Mouse (Mus musculus) thymus, adult 2 months (tissue): Measurements from ENCODE around the gene Wdcp. TPM values are rescaled to one million over a fixed set of nuclear protein-coding genes. Genes with fewer than 3 reads are reported as not detected.
"Not testable (repeated sequence)": the region's sequence is repeated elsewhere in the genome, so short reads cannot be mapped to it uniquely, and the experiment has no call there.

ENCODE experiments used
- DNase-seq: peaks from one replicate; pipeline ENCODE4 v3.0.0; 2021
- H3K27ac ChIP-seq: fragments of 200-500 bp; 2 replicates; pipeline ENCODE4 v1.5.1; 2012; ENCODE audit warnings: low read length, control low read depth; ENCODE audit not compliant: control insufficient read depth, insufficient read depth
- H3K27me3 ChIP-seq: fragments of 200-500 bp; 2 replicates; pipeline ENCODE4 v1.6.1; 2012; ENCODE audit warnings: mild to moderate bottlenecking, low read length, moderate library complexity, mixed read lengths; ENCODE audit not compliant: control insufficient read depth, insufficient read depth
- H3K36me3 ChIP-seq: fragments of 200-500 bp; 2 replicates; pipeline ENCODE4 v1.6.1; 2012; ENCODE audit warnings: mild to moderate bottlenecking, low read length, moderate library complexity; ENCODE audit not compliant: control insufficient read depth, insufficient read depth
- H3K4me1 ChIP-seq: fragments of 200-500 bp; replicated peaks from 2 replicates; pipeline ENCODE4 v1.6.1; 2012; ENCODE audit warnings: low read length; ENCODE audit not compliant: control insufficient read depth, insufficient read depth
- H3K4me3 ChIP-seq: fragments of 200-500 bp; 2 replicates; pipeline ENCODE4 v1.5.1; 2012; ENCODE audit warnings: mild to moderate bottlenecking, low read length, control low read depth, moderate library complexity; ENCODE audit not compliant: control insufficient read depth, insufficient read depth
- CTCF ChIP-seq: fragments of 200-500 bp; IDR thresholded peaks from 2 replicates; pipeline ENCODE4 v1.5.1; 2012; ENCODE audit warnings: mild to moderate bottlenecking, control low read depth, low read length, moderate library complexity, borderline replicate concordance; ENCODE audit not compliant: control insufficient read depth, poor library complexity, insufficient read depth; ENCODE audit errors: extremely low read depth
- POLR2A ChIP-seq: fragments of 200-500 bp; IDR thresholded peaks from 2 replicates; pipeline ENCODE4 v1.6.1; 2012; ENCODE audit warnings: mild to moderate bottlenecking, low read length, control low read depth, moderate library complexity; ENCODE audit not compliant: control insufficient read depth, poor library complexity, insufficient read depth; ENCODE audit errors: extremely low read depth
- WGBS: fragments of 180-500 bp; shearing (Covaris S2); methylation state at CpG from one replicate; pipeline ENCODE4 v1.1.7; 2018; 5-methylcytosine and 5-hydroxymethylcytosine counted together
- polyA plus RNA-seq: library from polyadenylated mRNA; depleted of rRNA; stranded (reverse); fragments of >200 nt; gene quantifications from 2 replicates; pipeline ENCODE4 v1.2.3, GENCODE M21; 2012

Wdcp gene
- polyA plus RNA-seq, 1 experiment, result 9.8 TPM

DNA sequence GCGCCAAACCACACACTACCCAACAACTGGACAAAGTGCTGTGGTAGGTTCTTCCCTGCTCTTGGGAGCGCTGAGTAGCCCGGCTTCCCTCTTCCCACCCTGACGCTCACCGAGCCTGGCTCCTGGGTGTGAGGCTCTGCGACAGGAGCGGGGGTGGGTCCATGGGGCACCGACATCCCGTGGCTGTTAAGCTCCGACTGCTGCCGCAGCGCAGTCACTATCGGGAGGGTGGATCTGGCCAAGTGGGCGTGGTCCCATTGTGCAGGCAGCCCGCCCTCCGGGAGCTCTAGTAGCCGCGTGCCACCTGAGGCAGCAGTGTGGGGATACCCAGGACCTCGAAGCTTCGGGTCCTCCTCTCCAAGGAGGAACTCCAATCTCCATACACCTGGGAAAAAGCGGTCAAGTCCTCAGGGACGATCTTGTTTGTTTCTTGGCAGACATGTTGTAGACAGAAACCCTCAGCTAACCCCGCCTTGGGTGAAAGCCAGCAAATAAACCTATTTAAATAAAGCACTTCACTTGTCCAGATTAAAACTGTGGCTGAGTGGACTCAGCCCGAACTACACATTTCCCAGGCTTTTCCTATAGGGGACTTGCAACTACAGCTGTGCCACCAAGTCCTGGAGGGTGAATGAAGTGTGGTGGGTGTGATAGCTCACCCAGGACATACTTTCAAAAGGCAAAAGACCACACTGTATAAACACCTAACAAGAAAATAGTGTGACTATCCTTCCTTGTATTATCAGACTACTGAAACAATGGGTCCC is 31.2 kb downstream of the Wdcp start, which contains the start of gene Mfsd2b:
Gene Mfsd2b, minus strand, starts transcription at position 199 of the 767 bp plus-strand sequence.
- Histone ChIP-seq H3K36me3 (peaks cover 3% of the 10 kb centered on the region), H3K4me3 (no peak within 1 kb of the TSS), H3K27me3 (no peaks in the 10 kb centered on the region), H3K4me1 (peaks cover 8% of the 10 kb centered on the region), H3K27ac (no peak within 1 kb of the TSS)
- WGBS, result 5% methylated on average over 24 of the region's 24 CpGs
- DNase-seq, result peak; percentile 71
- TF ChIP-seq CTCF (no peak), POLR2A (no peak)

DNA sequence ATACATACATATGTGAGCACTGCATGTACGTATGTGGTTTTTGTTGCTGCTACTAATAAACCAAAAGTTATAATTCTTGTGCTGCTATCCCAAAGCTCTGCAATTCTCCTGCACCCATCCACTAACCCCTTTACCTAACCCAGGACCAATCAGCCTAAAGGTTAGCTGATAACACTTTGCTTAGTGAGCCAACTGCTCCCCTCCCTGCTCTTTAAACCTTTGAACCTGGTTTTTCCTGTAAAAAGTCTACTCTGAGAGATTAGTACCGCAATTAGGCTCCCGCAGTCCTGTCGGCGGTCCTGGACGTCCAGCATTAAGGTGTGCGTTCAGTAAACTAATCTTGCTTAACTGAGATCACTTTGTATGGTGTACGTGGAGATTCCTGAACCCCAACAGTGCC is 32.5 kb downstream of the Wdcp start:
- peaks cover 7% of the 10 kb centered on the region for H3K36me3 ChIP-seq
- no peak overlapping the region for H3K4me3 ChIP-seq
- DNase-seq, result no peak
- H3K27me3 ChIP-seq, result no peaks in the 10 kb centered on the region
- no peak overlapping the region for H3K27ac ChIP-seq
- WGBS, result 95% methylated on average over 8 of the region's 8 CpGs
- TF ChIP-seq CTCF, result no peak
- no peak for TF ChIP-seq POLR2A
- H3K4me1 ChIP-seq, result peaks cover 8% of the 10 kb centered on the region

DNA sequence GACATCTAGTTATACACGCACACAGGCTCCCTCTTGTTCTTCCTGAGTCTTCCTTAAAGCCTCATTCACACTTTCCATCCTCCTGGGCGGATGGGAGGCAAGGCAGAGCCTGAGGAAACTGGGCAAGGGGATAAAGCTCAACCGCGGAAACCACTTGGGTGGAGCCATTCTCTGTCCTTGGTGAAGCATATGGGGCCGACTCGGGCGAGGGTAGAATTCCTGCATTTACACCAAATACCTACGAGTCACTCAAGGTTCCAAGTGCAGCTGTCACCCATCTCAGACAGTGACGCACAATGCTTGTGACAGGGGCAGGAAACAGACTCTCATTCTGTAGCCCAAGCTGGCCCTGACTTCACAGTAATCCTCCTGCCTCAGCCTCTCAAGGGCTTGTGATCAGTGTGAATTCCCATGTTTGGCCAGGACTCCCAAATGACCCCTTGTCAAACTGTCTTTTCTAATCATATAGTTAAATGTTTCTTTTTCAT is 35.2 kb downstream of the Wdcp start:
- peaks cover 8% of the 10 kb centered on the region for H3K4me1 ChIP-seq
- H3K36me3 ChIP-seq, result peaks cover 15% of the 10 kb centered on the region
- DNase-seq, result no peak
- no peak overlapping the region for H3K27ac ChIP-seq
- WGBS, result 64% methylated on average over 9 of the region's 9 CpGs
- TF ChIP-seq POLR2A, result no peak
- TF ChIP-seq CTCF, result no peak
- no peak overlapping the region for H3K4me3 ChIP-seq
- H3K27me3 ChIP-seq, result no peaks in the 10 kb centered on the region

DNA sequence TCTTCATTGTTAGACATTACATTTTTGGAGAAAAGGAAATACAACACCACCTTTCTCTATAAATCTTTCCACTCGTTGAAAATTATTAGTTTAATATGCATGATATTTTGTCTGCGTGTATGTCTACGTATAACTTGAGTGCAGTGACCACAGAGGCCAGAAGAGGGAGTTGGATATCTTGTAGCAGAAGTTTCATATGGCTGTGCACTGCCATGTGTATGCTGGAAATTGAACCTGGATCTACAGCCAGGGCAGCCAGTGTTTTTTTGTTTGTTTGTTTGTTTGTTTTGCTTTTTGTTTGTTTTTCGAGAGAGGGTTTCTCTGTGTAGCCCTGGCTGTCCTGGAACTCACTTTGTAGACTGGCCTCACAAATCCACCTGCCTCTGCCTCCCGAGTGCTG is 35.9 kb downstream of the Wdcp start:
- TF ChIP-seq CTCF (no peak), POLR2A (no peak)
- H3K27me3 ChIP-seq, result no peaks in the 10 kb centered on the region
- 98% methylated on average over 5 of the region's 5 CpGs for WGBS
- peak; percentile 13 for DNase-seq
- peaks cover 4% of the 10 kb centered on the region for H3K4me1 ChIP-seq
- no peak overlapping the region for H3K27ac ChIP-seq
- no peak overlapping the region for H3K4me3 ChIP-seq
- H3K36me3 ChIP-seq, result peaks cover 15% of the 10 kb centered on the region

DNA sequence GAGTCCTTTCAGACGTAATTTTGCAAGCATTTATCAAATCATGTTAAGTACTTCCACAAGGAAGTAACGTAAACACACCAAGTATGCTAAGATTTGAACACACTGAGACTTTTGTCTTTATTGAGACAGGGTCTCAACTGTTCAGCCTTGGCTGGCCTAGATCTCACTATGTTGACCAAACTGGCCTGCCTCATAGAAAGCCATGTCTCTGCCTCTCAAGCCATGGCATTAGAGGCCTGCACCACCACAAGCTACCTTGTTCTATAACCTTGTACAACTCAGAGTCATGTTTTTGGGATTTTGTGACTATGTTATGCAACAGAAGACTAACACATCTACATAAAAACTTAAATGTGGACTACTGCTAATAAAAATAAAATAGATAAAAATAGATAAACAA is 39.0 kb downstream of the Wdcp start:
- 97% methylated on average over 2 of the region's 2 CpGs for WGBS
- DNase-seq, result no peak
- peaks cover 22% of the 10 kb centered on the region for H3K36me3 ChIP-seq
- no peak overlapping the region for H3K27ac ChIP-seq
- H3K27me3 ChIP-seq, result no peaks in the 10 kb centered on the region
- no peak for TF ChIP-seq POLR2A
- no peak for TF ChIP-seq CTCF
- H3K4me3 ChIP-seq, result no peak overlapping the region
- H3K4me1 ChIP-seq, result no peaks in the 10 kb centered on the region

DNA sequence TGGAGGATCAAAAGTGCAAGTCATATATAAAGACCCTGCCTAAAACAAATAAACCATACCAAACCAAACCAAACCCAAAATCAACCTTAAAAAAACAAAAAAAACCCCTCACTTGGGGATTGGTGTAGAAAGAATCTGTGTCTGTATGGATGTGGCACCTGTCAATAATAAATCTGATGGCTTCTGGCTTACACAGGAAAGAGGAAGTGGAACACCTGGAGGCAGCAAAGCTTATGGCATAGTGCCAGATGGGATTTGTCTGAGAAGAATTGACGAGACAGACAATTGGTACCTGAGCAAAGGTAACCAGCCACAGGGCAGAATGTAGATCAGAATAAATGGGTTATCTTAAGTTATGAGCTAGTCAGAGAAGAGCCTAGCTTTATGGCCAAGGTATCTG is 42.0 kb downstream of the Wdcp start:
- Histone ChIP-seq H3K27me3 (no peaks in the 10 kb centered on the region), H3K36me3 (peaks cover 18% of the 10 kb centered on the region), H3K4me1 (no peaks in the 10 kb centered on the region), H3K4me3 (no peak overlapping the region), H3K27ac (no peak overlapping the region)
- DNase-seq, result no peak
- TF ChIP-seq CTCF, result no peak
- WGBS, result 73% methylated on average over 1 of the region's 1 CpGs

DNA sequence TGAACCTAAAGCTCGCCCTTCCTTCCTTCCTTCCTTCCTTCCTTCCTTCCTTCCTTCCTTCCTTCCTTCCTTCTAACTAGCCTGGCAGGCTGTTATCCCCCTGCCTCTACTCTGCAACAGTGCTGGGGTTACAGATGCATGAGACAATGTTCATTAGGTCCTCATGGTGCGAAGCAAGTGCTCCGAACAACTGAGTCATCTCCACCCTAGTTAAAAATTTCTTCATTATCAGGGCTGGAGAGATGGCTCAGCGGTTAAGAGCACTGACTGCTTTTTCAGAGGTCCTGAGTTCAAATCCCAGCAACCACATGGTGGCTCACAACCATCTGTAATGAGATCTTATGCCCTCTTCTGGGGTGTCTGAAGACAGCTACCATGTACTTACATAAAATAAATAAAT is 43.5 kb downstream of the Wdcp start:
- H3K4me1 ChIP-seq, H3K27me3 ChIP-seq, H3K27ac ChIP-seq, DNase-seq, H3K4me3 ChIP-seq: not testable (repeated sequence)
- 97% methylated on average over 4 of the region's 4 CpGs for WGBS
- peaks cover 18% of the 10 kb centered on the region for H3K36me3 ChIP-seq

DNA sequence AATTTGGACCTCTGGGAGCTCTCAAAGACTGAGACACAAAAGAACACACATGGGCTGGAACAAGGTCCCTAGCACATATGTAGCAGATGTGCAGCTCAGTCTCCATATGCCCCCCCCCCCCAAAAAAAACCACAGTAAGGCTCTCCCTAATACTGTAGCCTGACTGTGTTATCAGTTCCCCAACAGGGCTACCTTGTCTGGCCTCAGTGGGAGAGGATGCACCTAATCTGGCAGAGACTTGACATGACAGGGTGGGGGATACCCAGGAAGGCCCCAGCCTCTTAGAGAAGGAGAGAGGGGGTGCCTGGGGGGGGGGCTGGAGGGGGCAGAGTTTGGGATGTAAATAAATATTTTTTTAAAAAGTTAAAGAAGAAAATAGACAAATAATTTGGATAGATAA is 45.6 kb downstream of the Wdcp start:
- no peak overlapping the region for H3K27ac ChIP-seq
- DNase-seq, result no peak
- H3K4me1 ChIP-seq, result no peaks in the 10 kb centered on the region
- TF ChIP-seq CTCF (no peak), POLR2A (no peak)
- no peak overlapping the region for H3K4me3 ChIP-seq
- peaks cover 10% of the 10 kb centered on the region; the same call in 1 of the 2 replicates for H3K36me3 ChIP-seq
- H3K27me3 ChIP-seq, result no peaks in the 10 kb centered on the region
